Mouse (Mus musculus) hindbrain, embryonic 12.5 days (tissue): ENCODE results near the gene Nav3. TPM values are rescaled to one million over a fixed set of nuclear protein-coding genes. Genes with fewer than 3 reads are reported as not detected.
"Not testable (repeated sequence)": the region's sequence is repeated elsewhere in the genome, so short reads cannot be mapped to it uniquely, and the experiment has no call there.

Experiments
- ATAC-seq: fragments of 200-750 bp; cut with Nextera tagmentation; 2 replicates; pipeline ENCODE4 v1.8.0; 2017; ENCODE audit warnings: moderate TSS enrichment; ENCODE audit not compliant: low FRiP score
- H3K27ac ChIP-seq: fragments of 300-500 bp; sonication (generic); 2 replicates; pipeline ENCODE4 v1.5.1; 2016; ENCODE audit warnings: mild to moderate bottlenecking
- H3K27me3 ChIP-seq: fragments of 300-500 bp; sonication (generic); 2 replicates; pipeline ENCODE4 v1.6.1; 2016; ENCODE audit warnings: mild to moderate bottlenecking
- H3K36me3 ChIP-seq: fragments of 300-500 bp; sonication (generic); 2 replicates; pipeline ENCODE4 v1.6.1; 2016; ENCODE audit warnings: mild to moderate bottlenecking
- H3K4me1 ChIP-seq: fragments of 300-500 bp; sonication (generic); 2 replicates; pipeline ENCODE4 v1.6.1; 2016
- H3K4me2 ChIP-seq: fragments of 300-500 bp; sonication (generic); replicated peaks from 2 replicates; pipeline ENCODE4 v1.6.1; 2016; ENCODE audit warnings: mild to moderate bottlenecking
- H3K4me3 ChIP-seq: fragments of 300-500 bp; sonication (generic); 2 replicates; pipeline ENCODE4 v1.5.1; 2016; ENCODE audit warnings: mild to moderate bottlenecking
- H3K9ac ChIP-seq: fragments of 300-500 bp; sonication (generic); 2 replicates; pipeline ENCODE4 v1.6.1; 2016; ENCODE audit warnings: mild to moderate bottlenecking, moderate library complexity
- H3K9me3 ChIP-seq: fragments of 300-500 bp; sonication (generic); replicated peaks from 2 replicates; pipeline ENCODE4 v1.6.1; 2016; ENCODE audit warnings: mild to moderate bottlenecking
- WGBS: fragments of 180-500 bp; shearing (Covaris S2); methylation state at CpG from one replicate; pipeline ENCODE4 v1.1.7; 2016; 5-methylcytosine and 5-hydroxymethylcytosine counted together
- polyA plus RNA-seq: library from polyadenylated mRNA; unstranded; fragments of >200 nt; fragmentation: Nextera tagmentation; extraction: Ambion mirVana; gene quantifications from 2 replicates; pipeline ENCODE4 v1.2.1, GENCODE M21; 2016

Gene Nav3
- polyA plus RNA-seq, 1 experiment from 2014 or later: 16.0 TPM

DNA sequence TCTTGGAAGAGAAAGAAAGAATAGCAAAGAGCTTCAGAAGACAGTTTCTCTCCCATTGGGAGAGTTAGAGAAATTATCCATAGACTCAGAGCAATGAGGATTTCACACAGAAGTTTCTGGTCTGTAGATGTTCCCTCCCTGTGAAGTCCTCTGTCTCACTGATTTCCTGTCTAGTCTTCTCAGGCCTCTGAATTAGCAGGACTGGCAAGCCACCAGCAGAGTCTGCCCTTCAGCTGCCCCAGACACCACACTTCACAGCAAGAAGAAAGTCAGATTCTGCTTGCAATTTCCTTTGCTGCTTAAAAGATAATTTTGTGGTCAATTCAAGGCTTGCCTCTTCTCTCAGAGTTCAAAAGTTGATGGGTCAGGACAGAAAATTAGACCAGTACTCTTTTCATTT, 361.6 kb downstream of the Nav3 start:
- Histone ChIP-seq H3K27ac (no peak overlapping the region), H3K9me3 (no peaks in the 10 kb centered on the region), H3K4me2 (no peak overlapping the region), H3K4me3 (no peak overlapping the region), H3K36me3 (no peaks in the 10 kb centered on the region), H3K9ac (no peak overlapping the region), H3K27me3 (no peaks in the 10 kb centered on the region), H3K4me1 (no peaks in the 10 kb centered on the region)
- no peak for ATAC-seq

DNA sequence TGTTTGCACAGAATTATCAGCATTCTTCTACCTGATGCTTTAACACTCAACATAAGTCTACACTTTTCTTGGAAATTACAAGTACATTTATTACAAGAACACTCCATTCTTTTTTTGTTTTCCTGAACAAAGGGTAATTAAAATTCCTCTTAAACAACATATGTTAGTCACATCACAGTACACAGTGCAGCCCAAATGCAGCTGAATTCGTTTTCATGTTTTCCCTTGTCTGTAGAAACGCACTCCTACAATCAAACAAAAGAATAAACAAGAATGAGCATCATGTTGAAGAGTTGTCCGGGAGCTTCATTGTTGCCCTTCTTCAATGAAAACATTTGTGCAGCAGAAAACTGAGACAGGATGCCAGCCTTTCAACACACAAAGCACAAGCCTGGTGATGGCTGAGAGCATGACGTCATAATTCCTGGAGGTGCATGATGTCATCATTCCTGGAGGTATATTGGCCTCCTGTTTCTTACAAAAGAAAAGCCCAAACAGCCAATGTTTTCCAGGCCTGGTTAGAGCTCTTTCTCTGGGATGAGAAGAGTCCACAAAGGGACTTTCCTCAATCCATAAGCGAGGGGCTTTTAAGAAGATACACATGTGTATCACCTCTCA, 367.5 kb downstream of the Nav3 start:
- no peaks in the 10 kb centered on the region for H3K27me3 ChIP-seq

GRCm38 (mm10) chr10:110085903-110086302, 370.1 kb downstream of the Nav3 start:
- Histone ChIP-seq H3K4me3 (no peak overlapping the region), H3K9me3 (no peaks in the 10 kb centered on the region), H3K4me2 (no peak overlapping the region), H3K4me1 (no peaks in the 10 kb centered on the region), H3K36me3 (no peaks in the 10 kb centered on the region), H3K27me3 (no peaks in the 10 kb centered on the region), H3K27ac (no peak overlapping the region), H3K9ac (no peak overlapping the region)
- no peak for ATAC-seq
- WGBS: 88% methylated on average over 1 of the region's 1 CpGs

More for the DNA sequence above, 367.5 kb downstream of the Nav3 start:
- Histone ChIP-seq H3K4me3 (no peak overlapping the region), H3K4me1 (no peaks in the 10 kb centered on the region), H3K4me2 (no peak overlapping the region), H3K9me3 (no peaks in the 10 kb centered on the region), H3K27ac (no peak overlapping the region), H3K36me3 (no peaks in the 10 kb centered on the region), H3K9ac (no peak overlapping the region)
- no peak for ATAC-seq
- 60% methylated on average over 5 of the region's 5 CpGs for WGBS

- H3K9me3 ChIP-seq: no peaks in the 10 kb centered on the region
- no peak for ATAC-seq
- WGBS: 11% methylated on average over 5 of the region's 5 CpGs
Observed at GRCm38 (mm10) chr10:110085156-110085555, 370.8 kb downstream of the Nav3 start.

DNA sequence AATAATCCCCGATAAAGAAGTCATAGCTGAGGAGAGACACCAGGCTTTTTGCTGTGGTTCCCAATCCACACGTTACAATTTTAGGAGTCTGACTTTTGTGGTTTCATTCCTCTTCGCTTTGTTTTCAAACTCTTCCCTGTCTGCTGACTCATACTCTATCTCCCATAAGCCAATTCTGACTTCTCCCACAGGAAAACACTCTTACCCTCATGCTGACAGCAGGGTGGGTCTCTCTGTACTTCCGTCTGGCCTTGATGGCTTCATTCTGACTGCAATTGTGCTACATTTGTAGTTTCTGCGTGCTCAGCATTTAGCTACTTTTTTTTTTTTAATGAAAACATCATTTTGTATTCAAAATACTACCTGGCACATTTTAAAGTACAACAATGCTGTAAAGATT, 379.4 kb downstream of the Nav3 start:
- no peak overlapping the region for H3K4me3 ChIP-seq
- no peak overlapping the region for H3K4me2 ChIP-seq
- WGBS: 83% methylated on average over 5 of the region's 5 CpGs
- no peak overlapping the region for H3K9ac ChIP-seq
- no peak for ATAC-seq
- no peaks in the 10 kb centered on the region for H3K27me3 ChIP-seq
- H3K36me3 ChIP-seq: no peaks in the 10 kb centered on the region
- H3K4me1 ChIP-seq: no peaks in the 10 kb centered on the region
- H3K27ac ChIP-seq: no peak overlapping the region
- no peaks in the 10 kb centered on the region for H3K9me3 ChIP-seq

More at GRCm38 (mm10) chr10:110085156-110085555, 370.8 kb downstream of the Nav3 start:
- Histone ChIP-seq H3K27me3 (no peaks in the 10 kb centered on the region), H3K4me3 (no peak overlapping the region), H3K27ac (no peak overlapping the region), H3K36me3 (no peaks in the 10 kb centered on the region), H3K9ac (no peak overlapping the region), H3K4me2 (no peak overlapping the region), H3K4me1 (no peaks in the 10 kb centered on the region)

GRCm38 (mm10) chr10:110072355-110072754, 383.6 kb downstream of the Nav3 start:
- Histone ChIP-seq H3K9me3 (no peaks in the 10 kb centered on the region), H3K27ac (no peak overlapping the region), H3K4me3 (no peak overlapping the region), H3K9ac (no peak overlapping the region), H3K4me1 (no peaks in the 10 kb centered on the region), H3K27me3 (no peaks in the 10 kb centered on the region), H3K4me2 (no peak overlapping the region), H3K36me3 (no peaks in the 10 kb centered on the region)
- no peak for ATAC-seq
- WGBS: 86% methylated on average over 8 of the region's 8 CpGs

- no peaks in the 10 kb centered on the region for H3K9me3 ChIP-seq
- H3K9ac ChIP-seq: no peak overlapping the region
- H3K4me3 ChIP-seq: no peak overlapping the region
- H3K4me2 ChIP-seq: no peak overlapping the region
- H3K4me1 ChIP-seq: no peaks in the 10 kb centered on the region
- H3K27me3 ChIP-seq: no peaks in the 10 kb centered on the region
- WGBS: 86% methylated on average over 5 of the region's 5 CpGs
- no peaks in the 10 kb centered on the region for H3K36me3 ChIP-seq
- H3K27ac ChIP-seq: no peak overlapping the region
- ATAC-seq: no peak
Observed at GRCm38 (mm10) chr10:110061166-110061565, 394.8 kb downstream of the Nav3 start.

DNA sequence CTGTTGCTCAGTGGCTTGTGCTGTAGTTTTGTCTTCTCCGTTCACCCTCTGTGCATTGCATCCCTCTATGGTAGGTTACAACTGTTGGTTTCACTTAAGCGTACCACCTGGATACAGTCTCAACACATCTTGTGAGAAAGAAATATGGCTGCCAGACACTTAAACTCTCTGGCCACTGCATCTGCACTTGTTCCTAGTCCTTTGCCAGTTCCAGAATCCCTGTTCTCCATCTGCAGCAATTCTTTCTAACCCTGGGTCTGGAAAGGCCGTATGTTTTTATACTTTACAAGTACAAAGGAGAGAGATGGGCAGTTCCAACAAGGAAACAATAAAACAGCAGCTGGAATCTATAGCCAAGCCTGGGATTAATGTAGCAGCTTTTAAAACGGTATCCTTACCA, 418.5 kb downstream of the Nav3 start:
- Histone ChIP-seq H3K4me3 (no peak overlapping the region), H3K4me1 (no peaks in the 10 kb centered on the region), H3K27ac (no peak overlapping the region), H3K9ac (no peak overlapping the region), H3K4me2 (no peak overlapping the region), H3K27me3 (no peaks in the 10 kb centered on the region), H3K36me3 (no peaks in the 10 kb centered on the region), H3K9me3 (no peaks in the 10 kb centered on the region)
- 83% methylated on average over 4 of the region's 4 CpGs for WGBS
- ATAC-seq: no peak

GRCm38 (mm10) chr10:110034582-110035099, 421.4 kb downstream of the Nav3 start:
- no peaks in the 10 kb centered on the region for H3K9me3 ChIP-seq
- ATAC-seq: no peak
- H3K4me1 ChIP-seq: no peaks in the 10 kb centered on the region
- H3K36me3 ChIP-seq: no peaks in the 10 kb centered on the region
- H3K9ac ChIP-seq: no peak overlapping the region
- no peak overlapping the region for H3K4me3 ChIP-seq
- H3K27me3 ChIP-seq: no peaks in the 10 kb centered on the region
- no peak overlapping the region for H3K4me2 ChIP-seq
- WGBS: 90% methylated on average over 7 of the region's 7 CpGs
- no peak overlapping the region for H3K27ac ChIP-seq

GRCm38 (mm10) chr10:110024897-110025296, 431.1 kb downstream of the Nav3 start:
- H3K9ac ChIP-seq, H3K4me3 ChIP-seq, H3K27ac ChIP-seq, H3K4me1 ChIP-seq, H3K4me2 ChIP-seq, H3K9me3 ChIP-seq, H3K27me3 ChIP-seq, H3K36me3 ChIP-seq, ATAC-seq: not testable (repeated sequence)
- WGBS: 46% methylated on average over 2 of the region's 2 CpGs

GRCm38 (mm10) chr10:110022100-110022499, 433.9 kb downstream of the Nav3 start:
- H3K4me1 ChIP-seq: no peaks in the 10 kb centered on the region
- ATAC-seq: no peak
- H3K9ac ChIP-seq: no peak overlapping the region
- 87% methylated on average over 3 of the region's 3 CpGs for WGBS
- H3K27me3 ChIP-seq: no peaks in the 10 kb centered on the region
- H3K4me3 ChIP-seq: no peak overlapping the region
- H3K27ac ChIP-seq: no peak overlapping the region
- no peak overlapping the region for H3K4me2 ChIP-seq
- H3K9me3 ChIP-seq: peaks cover 3% of the 10 kb centered on the region; the same call in 1 of the 2 replicates
- H3K36me3 ChIP-seq: no peaks in the 10 kb centered on the region

DNA sequence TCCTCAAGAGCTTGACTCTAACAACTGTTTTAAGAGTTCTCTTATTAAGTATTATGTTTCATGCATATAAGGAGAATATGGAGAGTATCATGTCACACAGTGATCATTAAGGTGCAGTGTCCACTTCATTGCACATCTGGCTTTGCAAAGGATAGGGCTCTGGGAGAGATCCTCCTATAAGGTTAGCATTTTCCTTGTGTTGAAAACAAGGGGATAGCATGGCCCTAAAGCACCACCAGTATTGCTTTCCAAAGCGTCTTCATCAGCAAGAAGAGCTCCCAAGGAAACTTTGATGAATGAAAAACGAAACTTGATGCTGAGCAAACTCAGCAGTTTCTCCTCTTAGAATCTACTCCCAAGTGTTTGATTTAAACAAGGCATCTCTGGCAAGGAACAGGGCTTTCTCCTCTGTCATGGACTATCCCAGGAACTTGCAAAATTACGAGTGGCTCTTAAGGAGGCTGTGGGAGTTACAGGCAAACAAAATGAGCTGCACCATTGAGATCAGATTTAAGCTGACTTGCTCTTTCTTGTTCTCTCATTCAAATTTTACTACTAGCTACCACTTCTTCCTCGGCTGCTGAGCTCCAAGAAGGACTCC, 436.6 kb downstream of the Nav3 start:
- ATAC-seq: no peak
- Histone ChIP-seq H3K36me3 (no peaks in the 10 kb centered on the region), H3K4me3 (no peak overlapping the region), H3K27me3 (no peaks in the 10 kb centered on the region), H3K27ac (no peak overlapping the region), H3K9me3 (peaks cover 3% of the 10 kb centered on the region; the same call in 1 of the 2 replicates), H3K9ac (no peak overlapping the region), H3K4me2 (no peak overlapping the region), H3K4me1 (no peaks in the 10 kb centered on the region)
- WGBS: 71% methylated on average over 4 of the region's 4 CpGs

- 81% methylated on average over 5 of the region's 5 CpGs for WGBS
- H3K27ac ChIP-seq: not testable (repeated sequence)
Observed at GRCm38 (mm10) chr10:110001328-110001727, 454.7 kb downstream of the Nav3 start.

More at GRCm38 (mm10) chr10:110001328-110001727, 454.7 kb downstream of the Nav3 start:
- H3K4me2 ChIP-seq, ATAC-seq, H3K9me3 ChIP-seq, H3K27me3 ChIP-seq, H3K4me3 ChIP-seq, H3K36me3 ChIP-seq, H3K4me1 ChIP-seq, H3K9ac ChIP-seq: not testable (repeated sequence)
